Mouse (Mus musculus): ENCODE results near the gene Lclat1.

- TF ChIP-seq CTCF (conservative IDR thresholded peaks at IDR 0.05; ENCODE audit: low read length) (no peak), POU5F1 (IDR thresholded peaks at IDR 0.05; ENCODE audit: borderline replicate concordance, low read length) (no peak)
Observed at GRCm38 (mm10) chr17:73075238-73075890, 32.4 kb upstream of the Lclat1 start.

Measured in E14TG2a.4 (cell line).